Mouse (Mus musculus) small intestine, adult 2 months (tissue): Measurements from ENCODE around the gene Esrrg.

Experiments
- CTCF ChIP-seq: fragments of 200-500 bp; IDR thresholded peaks from 2 replicates; pipeline ENCODE4 v1.5.1; 2012; ENCODE audit warnings: low read depth, mild to moderate bottlenecking, control low read depth, inconsistent platforms, low read length, moderate library complexity, mixed read lengths; ENCODE audit not compliant: insufficient replicate concordance, insufficient read length; ENCODE audit errors: extremely low read depth
- POLR2A ChIP-seq: fragments of 200-500 bp; IDR thresholded peaks from 2 replicates; pipeline ENCODE4 v1.6.1; 2012; ENCODE audit warnings: low read depth, mild to moderate bottlenecking, control low read depth, inconsistent platforms, low read length, moderate library complexity

DNA sequence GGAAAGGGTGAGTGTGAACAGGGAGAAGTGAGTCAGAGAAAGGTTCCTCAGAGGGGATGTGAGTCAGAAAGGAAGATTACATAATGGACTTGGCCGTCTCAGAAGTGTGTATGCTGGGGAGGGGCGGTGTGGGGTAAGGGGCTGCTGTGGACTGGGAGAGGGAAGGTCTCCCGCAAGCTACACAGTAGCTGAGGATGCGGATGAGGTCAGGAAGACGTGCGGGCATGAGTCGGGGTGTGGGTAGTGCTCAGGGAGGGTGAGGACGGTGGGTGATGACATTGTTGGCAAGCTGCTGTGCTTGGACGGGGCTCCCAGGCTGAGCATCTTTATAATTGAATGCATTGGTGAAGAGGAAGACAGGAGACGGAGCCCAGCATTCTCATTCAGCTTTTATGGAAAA lies 192.2 kb downstream of the Esrrg start:
- TF ChIP-seq POLR2A (no peak), CTCF (no peak)
